Mouse (Mus musculus) cortical plate, adult 2 months (tissue): ENCODE measurements at regions not wholly inside any gene's neighbourhood (a gene's known extent, or its start where the extent isn't known, plus 50 kb on each side); places are given as distances from the start of the nearest gene placed in this dataset.
A peak's percentile ranks its signal among the peaks of the same experiment; 100 is the strongest.

Experiments
- H3K27ac ChIP-seq: fragments of 200-500 bp; 2 replicates; pipeline ENCODE4 v1.5.1; 2012; ENCODE audit warnings: low read length, control low read depth, inconsistent platforms; ENCODE audit not compliant: insufficient read depth
- H3K4me1 ChIP-seq: fragments of 200-500 bp; 2 replicates; pipeline ENCODE4 v1.6.1; 2011; ENCODE audit warnings: low read length; ENCODE audit not compliant: control insufficient read depth, insufficient read depth
- H3K4me3 ChIP-seq: fragments of 200-500 bp; 2 replicates; pipeline ENCODE4 v1.5.1; 2011; ENCODE audit warnings: mild to moderate bottlenecking, low read length, control low read depth; ENCODE audit not compliant: insufficient read depth
- CTCF ChIP-seq: fragments of 200-500 bp; IDR thresholded peaks from 2 replicates; pipeline ENCODE4 v1.5.1; 2011; ENCODE audit warnings: mild to moderate bottlenecking, control low read depth, low read length; ENCODE audit not compliant: insufficient read depth; ENCODE audit errors: extremely low read depth
- POLR2A ChIP-seq: fragments of 200-500 bp; IDR thresholded peaks from 2 replicates; pipeline ENCODE4 v1.6.1; 2011; ENCODE audit warnings: mild to moderate bottlenecking, low read length, control low read depth; ENCODE audit not compliant: insufficient read depth; ENCODE audit errors: extremely low read depth

GRCm38 (mm10) chr4:125931321-125931720 is 93.0 kb upstream of the Csf3r start:
- no peaks in the 10 kb centered on the region for H3K4me1 ChIP-seq
- H3K27ac ChIP-seq: no peak overlapping the region
- TF ChIP-seq POLR2A: no peak
- TF ChIP-seq CTCF: no peak
- H3K4me3 ChIP-seq: no peak overlapping the region

GRCm38 (mm10) chr4:125932036-125932756 is 92.2 kb upstream of the Csf3r start:
- H3K4me3 ChIP-seq: no peak overlapping the region
- no peak for TF ChIP-seq POLR2A
- TF ChIP-seq CTCF: no peak
- no peaks in the 10 kb centered on the region for H3K4me1 ChIP-seq
- no peak overlapping the region for H3K27ac ChIP-seq

GRCm38 (mm10) chr4:125936357-125936756 is 88.0 kb upstream of the Csf3r start:
- Histone ChIP-seq H3K27ac (no peak overlapping the region), H3K4me3 (no peak overlapping the region), H3K4me1 (no peaks in the 10 kb centered on the region)
- TF ChIP-seq POLR2A: no peak
- no peak for TF ChIP-seq CTCF

GRCm38 (mm10) chr4:125938186-125938585 is 86.2 kb upstream of the Csf3r start:
- H3K4me3 ChIP-seq: no peak overlapping the region
- H3K4me1 ChIP-seq: no peaks in the 10 kb centered on the region
- no peak for TF ChIP-seq POLR2A
- no peak for TF ChIP-seq CTCF
- no peak overlapping the region for H3K27ac ChIP-seq

GRCm38 (mm10) chr4:125941266-125941665 is 83.1 kb upstream of the Csf3r start:
- TF ChIP-seq POLR2A (no peak), CTCF (no peak)
- H3K4me1 ChIP-seq: no peaks in the 10 kb centered on the region

GRCm38 (mm10) chr4:125941916-125942315 is 82.4 kb upstream of the Csf3r start:
- Histone ChIP-seq H3K4me3 (no peak overlapping the region), H3K4me1 (no peaks in the 10 kb centered on the region), H3K27ac (no peak overlapping the region)
- TF ChIP-seq POLR2A: no peak
- TF ChIP-seq CTCF: peak; percentile 84

More at GRCm38 (mm10) chr4:125941266-125941665, 83.1 kb upstream of the Csf3r start:
- no peak overlapping the region for H3K4me3 ChIP-seq
- no peak overlapping the region for H3K27ac ChIP-seq

GRCm38 (mm10) chr4:125945062-125945461 is 79.3 kb upstream of the Csf3r start:
- Histone ChIP-seq H3K27ac (no peak overlapping the region), H3K4me3 (no peak overlapping the region), H3K4me1 (no peaks in the 10 kb centered on the region)
- TF ChIP-seq CTCF: no peak
- no peak for TF ChIP-seq POLR2A

GRCm38 (mm10) chr4:125959426-125959825 is 64.9 kb upstream of the Csf3r start:
- Histone ChIP-seq H3K27ac (no peak overlapping the region), H3K4me1 (no peaks in the 10 kb centered on the region), H3K4me3 (no peak overlapping the region)
- TF ChIP-seq CTCF: no peak
- TF ChIP-seq POLR2A: no peak

- TF ChIP-seq POLR2A (no peak), CTCF (no peak)
- Histone ChIP-seq H3K4me1 (no peaks in the 10 kb centered on the region), H3K4me3 (no peak overlapping the region), H3K27ac (no peak overlapping the region)
Measured at GRCm38 (mm10) chr4:125960704-125961279, 63.6 kb upstream of the Csf3r start.

- H3K4me1 ChIP-seq: no peaks in the 10 kb centered on the region
- no peak overlapping the region for H3K4me3 ChIP-seq
- H3K27ac ChIP-seq: no peak overlapping the region
- TF ChIP-seq CTCF (peak; percentile 93), POLR2A (no peak)
Measured at GRCm38 (mm10) chr4:125962677-125963076, 61.7 kb upstream of the Csf3r start.
